Mouse (Mus musculus): ENCODE results near the gene Eea1. TPM values are rescaled to one million over a fixed set of nuclear protein-coding genes. Genes with fewer than 3 reads are reported as not detected.

The Eea1 gene
- 1 to 10 TPM in 1 of 2 experiments, under 1 TPM in 1; 0.46 to 3.0 TPM for polyA plus RNA-seq (2012; fragmentation: generic; extraction: Trizol)

DNA sequence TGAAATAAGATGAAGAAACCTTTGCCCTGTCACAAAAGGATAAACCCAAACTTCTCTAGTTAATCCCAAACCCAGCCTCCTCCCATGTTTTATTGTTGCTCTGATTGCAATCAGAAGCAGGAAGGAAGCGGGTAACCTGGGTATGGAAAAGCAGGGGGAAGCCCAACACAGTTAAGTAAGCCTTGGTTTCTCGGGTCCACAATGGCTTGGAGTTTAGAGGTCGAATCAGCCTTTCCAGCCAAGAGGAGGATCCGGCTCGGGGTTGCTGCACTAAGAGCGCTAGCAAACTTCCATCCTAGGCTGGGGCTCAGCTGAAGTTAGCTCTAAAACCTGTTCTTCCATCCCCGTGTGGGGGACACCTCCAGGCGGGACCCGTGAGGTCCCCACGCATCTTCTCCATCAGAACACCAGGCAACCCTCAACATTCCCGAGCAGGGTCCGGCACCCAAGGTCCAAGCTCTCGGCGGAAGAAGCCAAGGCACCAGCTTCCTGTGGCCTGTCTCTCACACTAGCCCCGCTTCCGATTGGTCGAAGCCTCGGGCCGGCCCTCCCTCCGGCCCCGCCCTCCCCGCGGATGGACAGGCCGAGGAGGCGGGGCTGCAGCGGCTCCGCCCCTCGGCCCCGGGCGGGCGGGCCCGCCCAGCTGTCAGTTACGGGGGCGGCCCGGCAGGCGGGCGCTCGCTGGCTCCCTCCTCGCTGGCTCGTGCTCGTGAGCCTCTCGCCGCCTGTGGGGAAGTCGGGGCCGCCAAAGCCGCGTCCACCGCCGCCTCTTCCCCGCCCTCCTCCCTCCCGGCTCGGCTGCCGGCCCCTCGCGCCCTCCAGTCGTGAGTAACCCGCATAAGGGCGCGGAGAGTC lies at the start of gene Eea1:
Eea1 (plus strand) TSS at position 605 of the 855 bp plus-strand sequence.

Other genes starting within 250 kb of the Eea1 start
- gene Gm33543, start 97.7 kb upstream of the Eea1 start, polyA plus RNA-seq (2012; fragmentation: generic; extraction: Trizol), result under 1 TPM in 1 of 2 experiments, not detected in 1; 0.02 TPM
- not detected for gene Gm5426, start 196.0 kb downstream of the Eea1 start, polyA plus RNA-seq (2012; fragmentation: generic; extraction: Trizol)